Comparison of ENCODE assay signal across 22 mouse cellular contexts in genomic region chr8:9211751-9212150, GRCm38 (mm10).
DNase-seq lines count a peak whose midpoint lies in the region; ATAC-seq and TF ChIP-seq lines count a peak whose summit lies in the region.
"Had no signal": no experiment of that assay in that cellular context is flagged by ENCODE, and none has a peak within 500 bp of the region (broad histone marks: within the 10 kb centered on the region; RNA-seq: fewer than 3 reads in every experiment).

No protein-coding gene starts in this region.

- H3K27ac ChIP-seq in midbrain, postnatal 0 days (ENCODE audit: low read depth, low read length), result no peak overlapping the region
- H3K27ac ChIP-seq: embryonic facial prominence, embryonic 10.5 days; embryonic facial prominence, embryonic 12.5 days; forebrain, embryonic 13.5 days; forebrain, embryonic 15.5 days had no signal

- WGBS in midbrain, postnatal 0 days, result 63% methylated on average over 4 of the region's 4 CpGs

- H3K9ac ChIP-seq in midbrain, postnatal 0 days (replicated peaks; ENCODE audit: low read length, poor library complexity, severe bottlenecking), result no peak overlapping the region
- H3K9ac ChIP-seq: embryonic facial prominence, embryonic 12.5 days; forebrain, embryonic 13.5 days; forebrain, embryonic 15.5 days; forebrain, postnatal 0 days had no signal

- H3K9me3 ChIP-seq in midbrain, postnatal 0 days (ENCODE audit: low read length), result no peaks in the 10 kb centered on the region
- H3K9me3 ChIP-seq: embryonic facial prominence, embryonic 10.5 days; embryonic facial prominence, embryonic 12.5 days; forebrain, embryonic 13.5 days; forebrain, embryonic 15.5 days; G1E had no signal

- H3K27me3 ChIP-seq in midbrain, postnatal 0 days (ENCODE audit: insufficient read depth, low read length), result no peaks in the 10 kb centered on the region
- H3K27me3 ChIP-seq: embryonic facial prominence, embryonic 12.5 days; forebrain, embryonic 13.5 days; forebrain, embryonic 15.5 days had no signal

- no peaks in the 10 kb centered on the region for H3K36me3 ChIP-seq in midbrain, postnatal 0 days (ENCODE audit: insufficient read depth, low read length)
- H3K36me3 ChIP-seq: embryonic facial prominence, embryonic 10.5 days; embryonic facial prominence, embryonic 12.5 days; forebrain, embryonic 15.5 days; G1E had no signal

- no peak overlapping the region for H3K4me3 ChIP-seq in midbrain, postnatal 0 days (ENCODE audit: low read depth, low read length)
- H3K4me3 ChIP-seq: embryonic facial prominence, embryonic 10.5 days; embryonic facial prominence, embryonic 12.5 days; forebrain, embryonic 13.5 days; forebrain, embryonic 15.5 days had no signal

- no peak for TF ChIP-seq CTCF in midbrain, postnatal 0 days (IDR thresholded peaks at IDR 0.05)

- H3K4me1 ChIP-seq in midbrain, postnatal 0 days (ENCODE audit: insufficient read depth, low read length), result no peaks in the 10 kb centered on the region
- H3K4me1 ChIP-seq: embryonic facial prominence, embryonic 12.5 days; forebrain, embryonic 13.5 days; forebrain, embryonic 15.5 days had no signal

- no peak overlapping the region for H3K4me2 ChIP-seq in midbrain, postnatal 0 days (ENCODE audit: low read depth, low read length, poor library complexity, severe bottlenecking)
- H3K4me2 ChIP-seq: embryonic facial prominence, embryonic 12.5 days; forebrain, embryonic 13.5 days; forebrain, embryonic 15.5 days had no signal

- peak; percentile 64 for ATAC-seq in frontal cortex, adult (ENCODE audit: low TSS enrichment)
- ATAC-seq in midbrain, postnatal 0 days (ENCODE audit: low FRiP score), result no peak
- ATAC-seq: activated CD4-positive, CD25-positive, alpha-beta regulatory T cell, adult 4 months; forebrain, embryonic 13.5 days; forebrain, embryonic 15.5 days; forebrain, postnatal 0 days; Patski had no signal

- no peak for DNase-seq in frontal cortex, postnatal 36 days (ENCODE audit: low spot score in 2 of 2)
- DNase-seq in ES-CJ7 (ENCODE audit: low read depth, low spot score) (peak; percentile 56), R1 (ENCODE audit: low read depth, low spot score) (peak; percentile 65)
- DNase-seq in brain, adult 2 months (ENCODE audit: low read depth, low spot score), result peak; percentile 57
- DNase-seq in midbrain, postnatal 0 days (ENCODE audit: low spot score), result no peak
- no peak for DNase-seq in kidney, postnatal 10 days
- DNase-seq: adrenal gland, adult 8-10 months; adrenal gland, postnatal 25 days; cerebellum, adult 11-12 months; cerebellum, adult 2 months; cerebellum, adult 9-10 months; cerebellum, postnatal 10 days; cerebellum, postnatal 25 days; forebrain, postnatal 0 days had no signal

Comparison
In these comparisons a context has a peak if more than half of its experiments do, and no peak if none do; other contexts are left out.
1. DNase-seq: peak in ES-CJ7 (single experiment), R1 (single experiment) and brain, adult 2 months (single experiment); none in frontal cortex, postnatal 36 days (0 of 2), midbrain, postnatal 0 days (single experiment) and kidney, postnatal 10 days (single experiment).